Mouse (Mus musculus): ENCODE results near the gene Gm27021. TPM values are rescaled to one million over a fixed set of nuclear protein-coding genes. Genes with fewer than 3 reads are reported as not detected.

Gm27021 gene
- total RNA-seq (2022), result 1 to 10 TPM in 1 of 4 experiments, under 1 TPM in 1, not detected in 2; 0.62 to 1.2 TPM

- peak; percentile 73 to 85 for DNase-seq (ENCODE audit: low spot score in 2 of 2)
Observed at GRCm38 (mm10) chr8:120667561-120668373, at the start of gene Gm27021, which contains the start of gene Cox4i1. TSS of gene Gm27021 (minus strand) at chr8:120668079. TSS of gene Cox4i1 (plus strand) at chr8:120668222.

- no peak for DNase-seq (ENCODE audit: low spot score in 2 of 2)
Observed at GRCm38 (mm10) chr8:120715996-120716680, 48.3 kb upstream of the Gm27021 start.

- DNase-seq (ENCODE audit: low spot score in 2 of 2), result no peak
Observed at GRCm38 (mm10) chr8:120715200-120715599, 47.3 kb upstream of the Gm27021 start.

DNA sequence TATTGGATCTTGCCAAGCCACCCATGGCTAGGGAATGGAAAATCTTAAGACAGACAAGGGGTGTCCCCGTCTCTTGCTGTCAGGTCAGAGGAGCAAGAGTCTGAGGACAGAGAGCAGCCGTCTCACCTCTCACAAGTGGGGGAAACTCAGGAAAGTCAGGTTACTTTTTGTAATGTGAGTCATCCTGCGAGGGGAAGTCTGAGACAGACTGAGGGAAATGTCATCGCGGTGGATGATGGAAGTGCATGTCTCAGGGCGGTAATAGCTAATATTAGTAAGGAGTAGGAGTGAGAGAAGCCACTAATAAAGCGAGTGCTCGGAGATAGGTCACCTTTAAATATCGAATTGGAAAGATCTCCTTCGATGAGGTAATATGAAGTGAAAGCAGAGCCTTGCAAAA, 41.3 kb upstream of the Gm27021 start:
- no peak for DNase-seq (ENCODE audit: low spot score in 2 of 2)

DNA sequence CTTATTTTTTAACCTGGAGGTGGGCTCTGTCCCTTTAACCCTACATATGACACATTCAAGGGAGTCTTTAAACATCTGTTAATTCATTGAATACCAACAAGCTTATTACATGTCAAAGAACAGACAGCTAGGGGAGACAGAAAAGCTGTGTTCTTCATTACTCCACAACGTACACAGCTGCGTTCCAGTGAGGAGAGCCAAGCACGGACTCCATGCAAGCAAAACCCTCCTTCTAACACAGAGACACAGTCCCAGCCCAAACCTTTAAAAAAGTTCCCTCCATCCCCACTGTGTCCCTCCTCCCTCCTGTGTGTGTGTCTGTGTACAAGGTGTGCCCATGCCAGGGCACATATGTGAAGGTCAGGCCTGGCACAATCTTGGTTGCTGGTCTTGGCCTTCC, 38.3 kb upstream of the Gm27021 start:
- DNase-seq (ENCODE audit: low spot score in 2 of 2), result no peak

DNA sequence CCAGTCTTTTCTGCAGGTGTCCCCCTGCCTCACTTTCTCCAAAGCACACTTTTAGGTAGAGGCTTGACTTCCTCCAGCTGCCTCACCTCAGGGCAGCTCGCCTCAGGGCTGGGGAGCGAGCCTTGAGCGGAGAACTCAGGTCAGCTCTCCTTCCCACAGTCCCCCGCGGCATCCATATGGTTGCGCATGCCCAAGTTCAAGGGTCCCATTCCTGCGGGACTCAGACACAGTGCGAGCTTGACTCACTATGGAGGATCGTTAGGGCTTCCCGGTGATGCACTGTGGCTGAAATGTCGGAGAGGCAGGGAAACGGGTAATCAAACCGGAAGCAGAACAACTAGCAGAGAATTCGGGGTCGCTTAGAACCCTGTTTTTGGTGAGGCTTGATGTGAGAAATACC, 37.3 kb upstream of the Gm27021 start:
- no peak for DNase-seq (ENCODE audit: low spot score in 2 of 2)

DNA sequence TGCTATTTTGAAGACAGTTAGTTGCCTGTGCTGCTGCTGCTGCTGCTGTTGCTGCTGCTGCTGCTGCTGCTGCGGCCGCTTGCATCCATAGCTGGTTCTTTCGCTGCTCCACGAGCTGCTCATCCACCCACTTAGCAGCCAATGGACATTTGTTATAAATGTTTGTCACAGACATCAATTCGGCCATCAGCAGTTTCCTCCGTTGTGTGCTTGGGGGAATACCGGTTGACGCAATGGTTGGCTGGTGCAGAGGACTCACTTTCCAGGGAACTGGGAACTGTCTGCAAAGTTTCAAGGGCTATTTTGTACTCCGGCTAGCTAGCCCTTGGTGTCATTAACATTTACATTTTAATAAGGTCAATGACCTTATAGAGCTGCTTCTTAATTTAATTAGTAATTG, 36.3 kb upstream of the Gm27021 start:
- no peak for DNase-seq (ENCODE audit: low spot score in 2 of 2)

DNA sequence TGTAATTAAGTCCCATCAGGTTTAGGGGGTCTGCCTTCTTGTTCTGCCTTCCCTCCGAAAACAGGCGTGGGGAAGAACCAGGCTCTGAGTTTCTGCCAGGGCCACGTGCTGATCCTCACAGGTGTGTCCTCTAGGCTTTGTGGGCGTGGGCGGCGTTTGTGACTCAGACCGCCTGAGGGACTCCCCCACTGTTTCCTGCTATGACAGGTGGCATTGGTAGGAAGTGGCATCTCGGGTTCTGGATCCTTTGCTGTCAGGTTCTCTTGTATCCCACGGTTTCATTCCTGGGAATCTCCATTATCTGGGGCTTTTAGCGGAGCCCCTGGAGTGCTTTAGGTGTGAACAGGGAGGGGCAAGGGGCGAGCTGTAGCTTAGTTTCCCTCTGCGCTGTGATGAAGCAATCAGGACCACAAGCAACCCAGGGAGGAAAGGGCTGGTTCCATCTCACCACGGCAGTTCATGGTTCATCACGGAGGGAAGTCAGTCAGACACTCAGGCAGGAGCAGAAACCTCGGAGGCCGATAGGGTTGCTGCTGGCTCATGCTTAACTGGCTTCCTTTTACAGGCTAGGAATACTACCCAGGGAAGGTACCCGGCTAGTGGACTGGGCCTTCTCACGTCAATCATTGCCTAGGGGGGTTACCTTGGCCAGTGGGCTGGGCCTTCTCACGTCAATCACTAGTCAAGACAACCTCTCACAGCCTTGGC, 34.0 kb upstream of the Gm27021 start:
- peak in 1 of 2 experiments; percentile 55 for DNase-seq (ENCODE audit: low spot score in 2 of 2)

DNA sequence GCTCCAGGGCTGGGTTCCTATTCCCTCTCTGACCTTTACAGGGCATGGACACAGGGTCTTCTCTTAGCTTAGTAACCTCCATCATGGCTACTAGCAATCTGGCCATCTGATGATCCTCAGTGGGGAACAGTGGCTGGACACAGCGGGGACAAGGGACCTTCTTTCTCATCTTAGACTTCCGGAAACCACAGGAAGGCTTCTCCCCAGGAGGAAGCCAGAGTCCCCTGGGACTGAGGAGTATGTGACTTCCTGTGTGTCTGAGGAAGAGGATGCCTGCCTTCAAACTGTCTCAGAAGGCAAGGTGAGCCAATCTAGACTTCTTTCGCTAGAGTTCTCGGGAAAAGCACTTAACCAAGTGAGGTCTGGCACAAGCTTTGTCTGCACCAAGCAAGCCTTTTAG, 32.2 kb upstream of the Gm27021 start:
- no peak for DNase-seq (ENCODE audit: low spot score in 2 of 2)

DNA sequence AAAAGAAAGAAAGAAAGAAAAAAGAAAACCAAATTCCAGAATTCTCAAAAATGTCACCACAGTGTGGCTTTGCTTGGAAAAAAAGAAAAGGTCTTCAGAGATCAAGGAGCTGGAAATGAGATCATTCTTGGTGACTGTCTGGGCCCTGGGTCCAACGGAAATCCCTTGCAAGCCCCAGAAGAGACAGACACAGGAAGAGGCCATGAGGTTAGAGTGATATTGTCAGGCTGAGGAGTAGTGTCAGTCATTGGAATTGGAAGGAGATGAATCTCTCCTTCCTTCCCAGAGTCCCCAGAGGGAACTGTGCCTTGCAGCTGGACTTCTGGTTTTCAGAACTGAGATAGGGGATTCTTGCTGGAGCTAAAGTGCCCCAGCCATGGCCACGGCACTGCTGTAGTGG, 31.7 kb upstream of the Gm27021 start:
- no peak for DNase-seq (ENCODE audit: low spot score in 2 of 2)

GRCm38 (mm10) chr8:120699079-120699478, 31.2 kb upstream of the Gm27021 start:
- no peak for DNase-seq (ENCODE audit: low spot score in 2 of 2)

DNA sequence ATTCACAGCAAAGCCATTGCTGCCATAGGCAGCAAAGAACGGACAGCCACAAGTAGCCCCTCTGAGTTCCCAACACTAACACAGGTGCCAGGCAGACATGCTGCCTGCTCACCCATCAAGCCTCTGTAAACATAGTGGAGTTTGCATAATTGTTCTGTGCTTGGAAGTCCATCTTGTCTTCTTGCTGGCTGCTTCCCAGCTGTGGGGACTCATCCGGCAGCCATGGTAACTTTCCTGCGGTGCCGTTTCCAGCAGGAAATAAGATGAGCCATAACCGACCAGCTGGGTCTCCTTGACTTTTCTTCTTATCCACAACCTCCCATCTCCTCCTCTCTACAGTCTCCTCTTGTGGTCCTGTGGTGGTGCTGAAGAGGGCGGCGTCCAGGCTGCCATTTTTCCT, 30.5 kb upstream of the Gm27021 start:
- no peak for DNase-seq (ENCODE audit: low spot score in 2 of 2)

GRCm38 (mm10) chr8:120697979-120698272, 30.0 kb upstream of the Gm27021 start:
- DNase-seq (ENCODE audit: low spot score in 2 of 2), result no peak

DNA sequence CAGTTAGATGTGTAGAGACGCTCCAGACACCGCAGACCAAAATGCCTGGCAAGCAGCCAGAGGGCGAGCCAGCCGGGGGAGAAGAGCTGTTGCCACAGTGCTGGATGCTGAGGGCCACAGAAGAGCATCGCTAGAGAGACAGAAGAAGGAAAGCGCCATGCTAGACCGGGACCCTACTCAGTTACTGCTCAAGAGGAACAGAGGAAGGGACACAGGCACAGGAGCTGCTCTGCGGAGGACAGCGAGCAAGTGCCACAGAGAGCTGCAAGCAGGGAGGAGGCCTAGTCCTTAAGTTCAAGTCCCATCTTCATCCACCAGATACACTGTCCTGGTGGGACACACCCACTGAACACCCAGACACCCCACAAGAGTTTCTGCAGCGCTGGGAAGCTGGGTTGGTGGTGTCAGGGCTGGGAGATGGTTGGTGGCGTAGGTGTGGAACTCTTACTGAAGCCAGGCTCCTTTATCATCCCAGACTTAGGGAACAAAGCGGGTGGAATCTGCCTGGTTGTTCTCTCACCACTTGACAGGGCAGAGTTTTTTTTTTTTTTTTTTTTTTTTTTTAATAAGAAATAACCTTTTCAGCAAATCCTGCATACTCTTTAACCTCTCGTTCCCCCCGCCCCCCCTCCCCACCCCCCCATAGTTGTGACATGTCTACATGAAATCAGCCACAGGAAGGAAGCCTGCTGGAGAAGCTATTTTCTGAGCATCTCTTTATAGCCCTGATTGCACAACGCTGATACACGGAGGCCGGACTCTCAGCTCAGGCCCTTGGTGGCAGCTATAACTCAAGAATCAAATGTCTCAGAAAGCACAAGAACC, 29.5 kb upstream of the Gm27021 start:
- no peak for DNase-seq (ENCODE audit: low spot score in 2 of 2)

DNA sequence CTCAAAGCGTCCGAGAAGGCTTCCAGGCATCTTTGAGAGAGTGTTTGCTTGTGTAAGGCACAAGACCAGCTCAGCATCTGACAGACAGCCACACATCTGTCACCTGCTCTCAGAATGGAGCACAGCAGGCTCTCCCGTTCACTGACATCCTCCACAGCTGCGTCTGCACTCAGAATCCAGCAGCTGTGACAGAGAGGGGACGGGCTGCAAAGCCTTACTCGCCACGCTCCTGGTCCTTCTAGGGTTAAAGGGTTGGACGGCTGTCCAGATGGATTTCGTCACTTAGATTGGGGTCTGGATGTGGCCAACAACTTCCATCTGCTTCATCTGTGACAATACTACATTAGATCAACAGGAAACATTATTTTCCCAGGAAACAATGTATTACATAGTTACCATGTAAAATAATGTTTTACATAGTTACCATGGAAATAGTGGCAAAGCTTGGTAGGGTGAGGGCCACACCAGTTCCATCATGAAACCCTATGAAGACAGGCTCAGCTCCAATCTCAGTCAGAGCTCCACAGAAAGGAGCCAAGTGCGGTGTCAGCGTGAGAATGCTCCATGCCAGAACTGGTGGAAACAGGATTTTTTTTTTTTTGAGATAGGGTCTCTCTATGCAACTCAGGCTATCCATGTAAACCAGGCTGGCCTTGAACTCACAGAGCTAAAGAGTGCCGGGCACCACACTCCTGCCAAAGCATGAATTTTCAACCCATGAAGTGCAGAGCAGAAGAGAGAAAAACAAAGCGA, 28.7 kb upstream of the Gm27021 start:
- no peak for DNase-seq (ENCODE audit: low spot score in 2 of 2)

DNA sequence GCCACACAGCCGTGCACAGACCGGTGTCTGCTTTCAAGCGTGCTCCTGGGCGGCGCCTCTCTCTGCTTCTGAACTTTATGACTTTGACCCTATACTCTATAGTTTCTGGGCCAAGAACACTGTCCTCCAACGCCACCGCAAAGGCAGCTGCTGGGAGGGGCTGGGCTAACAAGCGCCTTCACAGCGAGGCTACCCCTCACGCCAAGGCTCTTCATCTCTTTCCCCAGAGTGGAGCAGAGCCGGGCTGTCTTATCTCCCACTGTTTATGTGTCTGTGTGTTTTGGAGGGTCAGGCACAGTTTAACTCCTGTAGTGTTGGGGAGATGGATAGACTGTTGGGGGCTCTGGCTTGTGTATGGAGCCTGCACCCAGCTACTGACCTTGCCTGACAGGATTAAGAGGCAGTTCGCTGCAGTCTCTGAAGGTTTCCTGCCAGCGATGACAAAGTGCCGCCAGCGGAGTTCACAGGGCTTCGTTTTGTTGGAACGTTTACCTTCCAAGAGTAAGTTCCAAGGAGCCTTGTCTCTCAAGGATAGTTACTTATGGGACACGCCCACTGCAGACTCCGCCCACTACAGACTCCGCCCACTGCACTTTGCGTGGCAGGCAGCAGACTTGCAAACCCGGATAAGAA, 26.1 kb upstream of the Gm27021 start:
- DNase-seq (ENCODE audit: low spot score in 2 of 2), result no peak

- DNase-seq (ENCODE audit: low spot score in 2 of 2), result no peak
Observed at GRCm38 (mm10) chr8:120692934-120693333, 25.1 kb upstream of the Gm27021 start.

DNA sequence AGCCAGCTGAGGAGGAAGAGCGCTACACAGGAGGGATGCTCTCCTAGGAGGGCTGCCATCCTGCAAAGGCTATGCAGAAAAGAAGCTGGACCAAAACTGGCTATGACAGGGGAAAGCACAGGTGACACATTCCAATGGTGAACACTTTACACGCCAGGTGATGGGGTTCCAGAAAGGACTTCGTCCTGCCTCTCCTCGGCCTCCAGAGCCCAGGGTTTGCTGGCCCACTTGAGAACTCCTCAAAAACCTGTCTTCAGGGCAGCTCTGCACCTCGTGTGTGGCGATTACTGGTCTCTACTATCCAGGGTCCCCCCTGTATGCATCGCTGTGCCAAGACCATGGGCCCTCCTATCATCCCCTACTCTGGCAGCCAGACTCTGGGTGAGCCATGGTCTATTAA, 20.6 kb upstream of the Gm27021 start:
- no peak for DNase-seq (ENCODE audit: low spot score in 2 of 2)

DNA sequence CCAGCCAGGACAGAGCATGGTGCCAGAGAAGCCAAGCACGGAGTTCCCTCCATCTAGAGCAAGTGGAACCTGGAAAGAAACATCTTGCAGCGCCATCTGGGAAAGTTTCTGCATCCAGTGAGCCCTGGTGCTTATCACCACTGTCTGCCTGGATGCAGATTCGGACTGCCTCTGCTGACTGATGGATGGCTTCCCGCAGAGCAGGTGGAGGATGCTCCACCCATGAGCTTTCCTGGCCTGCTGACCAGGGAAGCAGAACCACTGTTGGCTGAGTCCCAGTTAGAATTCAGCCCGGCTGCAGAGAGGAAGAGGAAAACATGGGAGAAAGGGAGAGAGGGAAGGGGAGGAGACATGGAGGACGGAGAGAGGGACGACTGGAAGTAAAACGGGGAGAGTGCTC, 19.9 kb upstream of the Gm27021 start:
- DNase-seq (ENCODE audit: low spot score in 2 of 2), result no peak

DNA sequence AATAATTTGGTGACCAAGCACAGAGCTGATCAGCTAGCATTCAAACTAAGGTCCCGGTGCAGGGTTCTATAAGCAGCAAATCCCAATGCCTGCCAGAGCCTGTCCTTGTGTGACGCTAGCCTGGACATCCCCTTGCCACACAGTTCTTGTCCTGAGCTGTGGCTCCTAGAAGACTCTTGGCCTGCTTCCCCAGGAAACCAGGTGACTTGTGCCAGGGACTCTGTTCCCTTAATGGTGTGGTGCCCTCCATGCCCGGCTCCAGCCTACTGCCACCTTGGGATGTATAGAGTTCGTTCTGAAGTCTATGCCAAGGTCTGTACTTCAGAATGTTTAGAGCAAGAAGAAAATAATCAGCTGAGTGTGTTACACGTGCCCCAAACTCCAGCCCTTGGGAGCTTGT, 18.7 kb upstream of the Gm27021 start:
- no peak for DNase-seq (ENCODE audit: low spot score in 2 of 2)
